Mouse (Mus musculus): Measurements from ENCODE around the gene Slc9a5.

The Slc9a5 gene

DNA sequence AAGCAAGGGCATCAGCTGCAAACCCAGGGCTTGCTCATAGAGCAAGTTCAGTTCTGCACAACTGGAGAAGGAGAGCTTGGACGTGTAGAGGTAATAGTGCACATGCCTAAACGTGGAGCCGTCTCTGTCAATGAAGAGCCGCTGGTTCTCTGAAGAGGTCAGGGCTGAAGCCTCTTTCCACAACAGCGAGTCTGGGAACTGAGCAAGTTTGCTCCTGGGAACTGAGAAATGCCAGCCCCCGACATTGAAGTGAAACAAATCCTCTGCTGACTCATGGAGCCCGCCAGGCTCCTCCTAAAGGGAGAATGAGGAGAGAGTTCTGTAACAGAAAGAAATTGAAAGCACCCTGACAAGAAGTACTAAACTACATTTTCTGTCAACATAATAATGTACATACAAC is 59.7 kb downstream of the Slc9a5 start:
- no peak for DNase-seq (ENCODE audit: low spot score in 2 of 2)

GRCm38 (mm10) chr8:105409947-105410346 is 61.3 kb downstream of the Slc9a5 start:
- DNase-seq (ENCODE audit: low spot score in 2 of 2) = no peak

- peak; percentile 51 to 74 for DNase-seq (ENCODE audit: low spot score in 2 of 2)
These were observed 64.7 kb downstream of the Slc9a5 start, which contains the start of the genes Kctd19 and Lrrc36 for GRCm38 (mm10) chr8:105413391-105413790. Kctd19 (minus strand) TSS chr8:105413502. Lrrc36 (plus strand) TSS chr8:105413571.

- DNase-seq (ENCODE audit: low spot score in 2 of 2) = no peak
These were observed 70.3 kb downstream of the Slc9a5 start for GRCm38 (mm10) chr8:105418992-105419391.
